Comparison of ENCODE assay signal across 8 mouse cellular contexts in the genomic region with DNA sequence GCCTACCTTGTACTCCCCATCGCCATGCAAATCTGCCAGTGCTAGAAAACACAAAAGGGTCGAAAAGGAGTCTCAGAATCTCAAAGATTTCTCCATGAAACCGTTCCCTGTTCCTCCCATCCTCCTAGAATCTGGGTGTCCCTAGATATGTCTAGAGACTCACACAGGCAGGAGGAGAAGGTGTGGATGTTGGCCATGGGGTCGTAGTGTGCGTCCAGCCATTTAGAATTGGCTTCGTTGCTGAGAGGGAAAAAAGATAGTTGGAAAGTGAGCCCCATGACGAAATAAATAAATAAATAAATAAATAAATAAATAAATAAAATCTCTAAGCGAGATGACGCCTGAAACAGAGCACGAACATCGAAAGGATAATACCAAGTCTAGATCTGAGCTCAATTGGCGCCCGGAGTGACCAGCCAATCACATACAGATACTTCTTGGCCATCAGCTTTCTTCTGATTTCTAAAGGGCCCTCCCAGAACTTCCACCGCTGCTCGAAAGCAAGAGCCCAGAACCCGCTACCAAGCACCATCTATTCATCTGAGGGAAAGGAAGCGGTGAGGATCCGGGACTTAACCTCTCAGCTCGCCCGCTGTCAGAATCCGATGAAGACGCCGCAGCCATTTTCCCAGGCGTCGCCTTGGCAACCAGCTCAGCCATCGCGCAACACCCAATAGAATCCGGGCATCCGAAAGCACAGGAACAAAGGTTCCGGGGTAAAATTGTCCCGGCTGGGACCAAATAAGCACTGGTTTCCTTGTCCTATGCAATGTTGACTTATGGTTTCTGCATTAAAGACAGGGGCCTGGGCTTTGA. TPM values are rescaled to one million over a fixed set of nuclear protein-coding genes. Genes with fewer than 3 reads are reported as not detected.
DNase-seq lines count a peak whose midpoint lies in the region; ATAC-seq and TF ChIP-seq lines count a peak whose summit lies in the region.

TSS of gene Bbs1 (minus strand) at position 650 of the 816 bp plus-strand sequence.

- DNase-seq in adipocyte (ENCODE audit: low spot score): peak; percentile 85
- DNase-seq in gastrocnemius, adult 8-10 months (ENCODE audit: low spot score in 2 of 2): peak; percentile 37 to 57
- DNase-seq in hindlimb bud, embryonic 11.5 days (ENCODE audit: extremely low spot score, low read depth, low spot score): peak; percentile 49
- DNase-seq in left cerebral cortex, adult 8-10 months (ENCODE audit: low spot score in 2 of 2): peak; percentile 57 to 71
- DNase-seq in right cerebral cortex, adult 18-20 months: peak; percentile 78
- DNase-seq in urinary bladder, adult 2 months (ENCODE audit: low spot score): peak; percentile 60

- H3K27ac ChIP-seq in cortical plate, adult 2 months (ENCODE audit: insufficient read depth, low read length): no peak within 1 kb of the TSS

- peak; percentile 67 for TF ChIP-seq POLR2A in cortical plate, adult 2 months (IDR thresholded peaks at IDR 0.05; ENCODE audit: extremely low read depth, insufficient read depth, low read length)

- peaks cover 3% of the 10 kb centered on the region; the same call in 1 of the 2 replicates for H3K4me1 ChIP-seq in cortical plate, adult 2 months (ENCODE audit: control insufficient read depth, insufficient read depth, low read length)

- ATAC-seq in megakaryocyte, adult 5-6 weeks (ENCODE audit: poor library complexity, severe bottlenecking): peak; percentile 82

- peak within 1 kb of the TSS; percentile 86 for H3K4me3 ChIP-seq in cortical plate, adult 2 months (ENCODE audit: insufficient read depth, low read length)

- TF ChIP-seq CTCF in cortical plate, adult 2 months (IDR thresholded peaks at IDR 0.05; ENCODE audit: extremely low read depth, insufficient read depth, low read length): no peak

RNA-seq across cellular contexts. Expression of gene Bbs1, which starts in this region (rescaled TPM):
- polyA plus RNA-seq in cortical plate, adult 2 months (2012; rRNA removed): 28.5 and 32.7 TPM in 2 replicates
- 1 to 10 TPM; 1.1 to 3.3 (median 1.2) TPM for total RNA-seq in gastrocnemius, adult 8-10 months (2022)
- 10 to 100 TPM; 32.5 to 38.2 (median 36.5) TPM for total RNA-seq in left cerebral cortex, adult 8-10 months (2022)
- 0.07 TPM in 1 of 2 replicates, not detected in the other for total RNA-seq in megakaryocyte, adult 5-6 weeks (2015)
- total RNA-seq in megakaryocyte, adult 5-6 weeks (2017): 0.08 and 0.37 TPM in 2 replicates
- polyA plus RNA-seq in urinary bladder, adult 2 months (2012; rRNA removed): 4.2 and 4.6 TPM in 2 replicates

Comparison
In these comparisons a context has a peak if more than half of its experiments do, and no peak if none do; other contexts are left out.
1. RNA of gene Bbs1 (total RNA-seq): 32.5 to 38.2 TPM in left cerebral cortex, adult 8-10 months; 1.1 to 3.3 TPM in gastrocnemius, adult 8-10 months and 0.07 to 0.37 TPM in megakaryocyte, adult 5-6 weeks; every median in the first group is over 4 times any median in the second.
2. Peak in ATAC-seq in megakaryocyte, adult 5-6 weeks; RNA of the gene not detected or under 1 TPM.
3. Peak in every context shown above with its lines, with median percentiles within 50 percentile points of each other: DNase-seq.